Mouse (Mus musculus) CD8-positive naive resting alpha-beta T cell, adult 2 months (primary cell): ENCODE measurements around the gene Mprip.

ENCODE experiments used
- DNase-seq, 2 experiments: peaks; one replicate each; pipeline ENCODE4 v3.0.0; 2022; ENCODE audit warnings: low read depth in 2 of 2, low spot score in 2 of 2

Gene Mprip

GRCm38 (mm10) chr11:59793390-59793789, 132.3 kb downstream of the Mprip start:
- no peak for DNase-seq

GRCm38 (mm10) chr11:59800412-59800811, 139.3 kb downstream of the Mprip start:
- DNase-seq = no peak

GRCm38 (mm10) chr11:59801881-59802280, 140.8 kb downstream of the Mprip start:
- DNase-seq = no peak

GRCm38 (mm10) chr11:59803516-59803915, 142.4 kb downstream of the Mprip start:
- no peak for DNase-seq

- no peak for DNase-seq
Observed at GRCm38 (mm10) chr11:59804409-59805110, 143.5 kb downstream of the Mprip start.

GRCm38 (mm10) chr11:59805256-59805655, 144.2 kb downstream of the Mprip start:
- DNase-seq = no peak

GRCm38 (mm10) chr11:59805656-59806055, 144.6 kb downstream of the Mprip start:
- no peak for DNase-seq

- no peak for DNase-seq
Observed at GRCm38 (mm10) chr11:59808170-59808960, 147.3 kb downstream of the Mprip start.

- peak in 1 of 2 experiments; percentile 23 for DNase-seq
Observed at GRCm38 (mm10) chr11:59809071-59809669, 148.1 kb downstream of the Mprip start.

- peak; percentile 82 to 84 for DNase-seq
Observed at GRCm38 (mm10) chr11:59809670-59810474, 148.8 kb downstream of the Mprip start, which contains the start of gene Flcn. TSS of gene Flcn (minus strand) at chr11:59810016.

GRCm38 (mm10) chr11:59810480-59811158, 149.5 kb downstream of the Mprip start:
- no peak for DNase-seq

- no peak for DNase-seq
Observed at GRCm38 (mm10) chr11:59811211-59811610, 150.1 kb downstream of the Mprip start.

- no peak for DNase-seq
Observed at GRCm38 (mm10) chr11:59813276-59813675, 152.2 kb downstream of the Mprip start.

- DNase-seq = no peak
Observed at GRCm38 (mm10) chr11:59814311-59814710, 153.2 kb downstream of the Mprip start.

- DNase-seq = no peak
Observed at GRCm38 (mm10) chr11:59814936-59815335, 153.8 kb downstream of the Mprip start.

GRCm38 (mm10) chr11:59815482-59816065, 154.5 kb downstream of the Mprip start:
- DNase-seq = no peak

- no peak for DNase-seq
Observed at GRCm38 (mm10) chr11:59817916-59818315, 156.8 kb downstream of the Mprip start.

- no peak for DNase-seq
Observed at GRCm38 (mm10) chr11:59821625-59822024, 160.5 kb downstream of the Mprip start.
